Mouse (Mus musculus) layer of hippocampus, adult 2 months (tissue): Measurements from ENCODE around the gene Rassf5. TPM values are rescaled to one million over a fixed set of nuclear protein-coding genes. Genes with fewer than 3 reads are reported as not detected.
"Not testable (repeated sequence)": the region's sequence is repeated elsewhere in the genome, so short reads cannot be mapped to it uniquely, and the experiment has no call there.

ENCODE experiments used
- DNase-seq, 2 experiments: peaks; one replicate each; pipeline ENCODE4 v3.0.0; 2022; ENCODE audit warnings: low spot score in 2 of 2
- H3K27ac ChIP-seq: fragments of 200-600 bp; 2 replicates; pipeline ENCODE4 v1.8.1; 2022
- H3K4me3 ChIP-seq: fragments of 200-600 bp; 2 replicates; pipeline ENCODE4 v1.8.1; 2022; ENCODE audit warnings: mild to moderate bottlenecking
- CTCF ChIP-seq: fragments of 200-600 bp; conservative IDR thresholded peaks from 2 replicates; pipeline ENCODE4 v1.8.1; 2022; ENCODE audit warnings: antibody characterized with exemption, mild to moderate bottlenecking, moderate library complexity
- total RNA-seq, 2 experiments: library from RNA; stranded (reverse); gene quantifications; 2 replicates each; pipeline ENCODE4 v1.2.3; 2021

Rassf5 gene
- total RNA-seq, 2 experiments from 2014 or later = 17.2 to 18.4 TPM

DNA sequence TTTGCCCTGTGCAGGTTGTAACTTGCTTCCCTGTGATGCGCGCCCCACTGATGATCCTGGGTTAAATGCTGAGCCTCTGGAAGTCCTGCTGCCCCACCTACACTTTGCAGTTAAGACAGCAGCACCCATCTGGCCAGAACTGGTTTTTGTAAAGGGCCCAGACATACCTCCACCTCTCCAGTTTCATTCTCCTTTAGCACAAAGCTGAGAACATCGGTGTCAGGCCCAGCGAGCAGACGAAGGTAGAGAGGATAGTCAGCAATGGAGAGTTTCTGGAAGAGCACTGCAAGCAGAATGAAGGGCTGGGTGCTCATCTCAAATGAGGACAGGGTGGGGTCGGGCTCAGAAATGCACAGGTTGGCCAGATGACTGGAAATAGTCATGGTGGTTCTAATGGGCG lies 64.7 kb downstream of the Rassf5 start:
- no peak overlapping the region for H3K4me3 ChIP-seq
- no peak for TF ChIP-seq CTCF
- H3K27ac ChIP-seq = no peak overlapping the region
- DNase-seq = no peak

DNA sequence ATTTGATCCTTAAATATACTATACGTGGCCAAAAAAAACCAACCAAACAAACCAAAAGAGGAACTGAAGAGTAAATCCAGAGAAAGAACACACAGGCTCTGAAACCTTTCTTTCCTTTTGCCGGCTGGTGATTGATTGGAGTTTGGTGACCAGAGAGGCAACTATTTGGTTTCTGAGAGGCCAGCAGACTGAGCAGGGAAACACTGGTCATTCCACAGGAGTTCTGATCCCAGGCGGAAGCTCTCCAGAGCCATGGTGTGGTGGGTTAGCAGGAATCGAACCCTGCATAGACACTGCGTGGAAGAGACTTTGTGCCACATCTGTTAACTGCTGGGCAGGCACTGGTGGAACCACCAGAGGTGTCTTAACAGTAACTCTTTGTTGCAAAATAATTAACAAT lies 67.0 kb downstream of the Rassf5 start:
- no peak for TF ChIP-seq CTCF

DNA sequence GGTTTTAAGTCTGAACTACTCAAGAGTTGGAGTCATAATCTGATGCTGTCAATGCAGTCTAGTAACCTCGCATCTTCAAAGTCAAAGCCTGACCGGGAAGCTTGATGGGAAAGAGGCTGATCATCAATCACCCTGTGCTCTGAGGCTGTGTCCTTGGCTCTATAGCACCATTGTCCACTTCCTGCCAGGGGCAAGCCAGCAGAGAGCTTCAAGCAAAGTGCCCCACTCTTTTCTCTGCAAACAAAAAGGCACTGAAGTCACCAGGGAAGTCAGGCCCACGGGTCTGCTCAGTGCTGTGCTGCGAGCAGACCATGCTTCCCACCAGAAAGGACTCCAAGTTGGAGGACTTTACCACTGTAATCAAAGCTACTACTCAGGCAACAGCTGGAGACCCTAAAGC lies 67.8 kb downstream of the Rassf5 start:
- no peak for TF ChIP-seq CTCF
- no peak for DNase-seq
- Histone ChIP-seq H3K4me3 (no peak overlapping the region), H3K27ac (no peak overlapping the region)

More for the DNA sequence above, 67.0 kb downstream of the Rassf5 start:
- DNase-seq = no peak
- no peak overlapping the region for H3K4me3 ChIP-seq
- no peak overlapping the region for H3K27ac ChIP-seq

- DNase-seq = no peak
- H3K4me3 ChIP-seq = no peak overlapping the region
- H3K27ac ChIP-seq = no peak overlapping the region
- no peak for TF ChIP-seq CTCF
These were observed 69.2 kb downstream of the Rassf5 start for GRCm38 (mm10) chr1:131175819-131176218.

GRCm38 (mm10) chr1:131175189-131175588 lies 69.9 kb downstream of the Rassf5 start:
- no peak for DNase-seq
- TF ChIP-seq CTCF = no peak
- Histone ChIP-seq H3K27ac (no peak overlapping the region), H3K4me3 (no peak overlapping the region)

DNA sequence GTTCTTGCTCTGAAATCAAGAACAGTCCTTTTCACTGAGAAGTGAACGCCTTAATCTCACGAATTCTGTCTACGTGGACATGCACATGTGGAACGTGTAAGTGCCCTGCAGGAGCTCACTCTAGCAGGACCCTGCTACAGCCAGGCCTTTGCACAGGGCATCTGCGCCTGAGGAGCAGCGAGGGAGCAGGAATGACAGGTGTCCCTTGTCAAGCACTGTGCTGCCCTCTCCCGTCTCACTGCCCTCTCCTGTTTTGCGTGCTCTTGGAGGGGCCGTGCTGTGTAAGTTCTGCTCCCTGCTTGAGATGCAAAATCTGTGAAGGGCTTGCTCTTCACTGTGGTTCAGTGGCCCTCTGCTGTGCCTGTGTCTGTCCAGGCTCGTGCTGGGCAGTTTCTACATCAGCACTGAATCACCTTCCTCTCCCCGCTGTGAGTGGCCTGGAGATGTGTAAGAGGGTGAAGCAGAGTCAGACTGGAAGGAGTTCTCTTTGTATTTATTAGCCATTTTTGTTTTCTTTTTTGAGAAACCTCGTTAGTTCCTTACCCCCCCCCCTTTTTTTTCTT lies 70.7 kb downstream of the Rassf5 start:
- H3K4me3 ChIP-seq = no peak overlapping the region
- TF ChIP-seq CTCF = no peak
- peak overlapping the region; percentile 46; the same call in 1 of the 2 replicates for H3K27ac ChIP-seq
- DNase-seq = no peak

GRCm38 (mm10) chr1:131173809-131174208 lies 71.2 kb downstream of the Rassf5 start:
- peak overlapping the region; percentile 64; the same call in 1 of the 2 replicates for H3K27ac ChIP-seq
- H3K4me3 ChIP-seq = no peak overlapping the region
- no peak for DNase-seq
- TF ChIP-seq CTCF = no peak

- no peak overlapping the region; the same call in 1 of the 2 replicates for H3K27ac ChIP-seq
- TF ChIP-seq CTCF = no peak
- H3K4me3 ChIP-seq = no peak overlapping the region
- DNase-seq = no peak
These were observed 72.1 kb downstream of the Rassf5 start for GRCm38 (mm10) chr1:131173001-131173400.

DNA sequence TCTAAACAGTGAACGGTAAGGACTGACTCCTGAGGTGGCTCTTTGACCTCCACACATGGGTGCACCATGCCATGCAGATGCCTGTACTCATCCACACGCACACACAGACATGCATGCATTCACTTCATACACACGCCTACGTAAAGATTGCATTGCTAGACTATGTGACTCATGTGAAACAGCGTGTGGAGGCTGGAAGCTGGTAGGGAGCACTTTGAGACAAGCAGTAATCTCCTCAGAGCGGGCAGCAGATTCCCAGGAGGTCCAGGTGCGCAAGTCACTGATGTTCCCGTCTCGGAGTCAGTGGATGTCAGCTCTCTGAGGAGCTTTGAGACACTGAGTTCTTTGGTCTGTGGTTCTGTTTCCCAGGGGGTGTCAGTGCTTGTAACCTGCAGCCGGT lies 77.4 kb downstream of the Rassf5 start:
- Histone ChIP-seq H3K4me3 (no peak overlapping the region), H3K27ac (no peak overlapping the region)
- TF ChIP-seq CTCF = no peak
- DNase-seq = no peak

DNA sequence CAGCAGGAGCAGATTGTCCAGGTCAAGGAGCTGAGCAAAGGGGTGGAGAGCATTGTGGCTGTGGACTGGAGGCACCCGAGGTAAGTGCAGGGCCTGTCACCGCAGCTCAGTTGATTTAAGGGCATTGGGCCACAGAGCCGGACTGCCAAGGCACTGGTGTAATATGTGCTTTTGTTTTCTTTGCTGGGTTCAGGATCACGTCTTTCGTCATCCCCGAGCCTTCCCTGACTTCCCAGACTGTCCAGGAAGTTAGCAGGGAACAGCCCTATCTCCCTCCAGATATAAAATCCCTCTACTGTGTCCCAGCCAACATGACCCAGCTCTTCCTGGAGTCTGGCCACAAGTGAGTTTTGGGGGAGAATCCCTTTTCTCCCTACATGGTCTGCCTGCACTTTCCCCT lies 80.6 kb downstream of the Rassf5 start:
- DNase-seq = no peak
- Histone ChIP-seq H3K27ac (no peak overlapping the region), H3K4me3 (no peak overlapping the region)
- no peak for TF ChIP-seq CTCF

DNA sequence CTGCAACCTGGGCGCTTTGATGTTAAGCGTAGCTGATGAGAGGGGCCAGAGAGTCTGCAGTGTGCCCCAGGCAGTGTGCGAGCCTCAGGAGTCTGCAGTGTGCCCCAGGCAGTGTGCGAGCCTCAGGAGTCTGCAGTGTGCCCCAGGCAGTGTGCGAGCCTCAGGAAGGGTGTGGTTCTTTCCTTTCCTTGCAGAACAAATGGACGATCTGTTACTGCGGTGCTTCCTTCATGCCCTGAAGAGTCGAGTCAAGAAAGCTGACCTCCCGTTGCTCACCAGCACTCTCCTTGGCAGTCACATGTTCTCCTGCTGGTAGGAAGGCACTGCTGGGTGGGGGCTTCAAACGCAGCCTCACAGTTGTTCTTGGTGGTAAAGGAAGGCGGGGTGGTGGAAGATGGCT lies 84.0 kb downstream of the Rassf5 start:
- H3K27ac ChIP-seq = no peak overlapping the region
- DNase-seq = no peak
- H3K4me3 ChIP-seq = no peak overlapping the region
- TF ChIP-seq CTCF = no peak

- not testable (repeated sequence) for H3K27ac ChIP-seq, H3K4me3 ChIP-seq, DNase-seq
These were observed 85.3 kb downstream of the Rassf5 start for GRCm38 (mm10) chr1:131159573-131160327.

DNA sequence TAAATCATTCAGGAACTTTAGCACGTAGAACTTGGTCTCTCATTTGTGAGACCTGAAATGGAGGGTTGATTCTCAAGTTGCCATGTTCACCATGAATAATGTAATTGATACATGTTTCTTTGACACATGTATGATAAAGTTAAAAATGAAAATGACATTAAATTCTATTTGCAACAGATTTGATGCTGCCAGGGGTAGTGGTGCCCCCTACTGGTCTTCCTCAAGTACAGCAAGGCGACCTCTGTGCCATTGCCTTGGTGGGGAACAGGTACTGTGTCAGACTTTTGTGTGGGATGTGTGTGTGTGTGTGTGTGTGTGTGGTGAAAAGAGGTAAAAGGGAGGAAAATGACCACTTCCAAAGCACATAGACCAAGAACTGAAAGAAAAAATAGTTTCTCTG lies 89.6 kb downstream of the Rassf5 start:
- Histone ChIP-seq H3K27ac (no peak overlapping the region), H3K4me3 (no peak overlapping the region)
- DNase-seq = peak in 1 of 2 experiments; percentile 67
- TF ChIP-seq CTCF = peak; percentile 87
